Mouse (Mus musculus) limb, embryonic 11.5 days (tissue): ENCODE measurements at regions not wholly inside any gene's neighbourhood (a gene's known extent, or its start where the extent isn't known, plus 50 kb on each side); places are given as distances from the start of the nearest gene placed in this dataset.

ENCODE experiments used
- ATAC-seq: fragments of 200-750 bp; cut with Nextera tagmentation; 2 replicates; pipeline ENCODE4 v1.8.0; 2017; ENCODE audit warnings: low read depth; ENCODE audit not compliant: insufficient number of reproducible peaks, low FRiP score, low TSS enrichment
- DNase-seq: peaks from one replicate; pipeline ENCODE4 v3.0.0-alpha.2; 2015; ENCODE audit warnings: low spot score
- H3K27ac ChIP-seq: fragments of 300-500 bp; sonication (generic); replicated peaks from 2 replicates; pipeline ENCODE4 v1.5.1; 2014; ENCODE audit warnings: low read depth, mild to moderate bottlenecking, low read length
- H3K27me3 ChIP-seq: fragments of 300-500 bp; sonication (generic); 2 replicates; pipeline ENCODE4 v1.6.1; 2014; ENCODE audit warnings: mild to moderate bottlenecking, low read length, mixed read lengths; ENCODE audit not compliant: control insufficient read depth, insufficient read depth
- H3K36me3 ChIP-seq: fragments of 300-500 bp; sonication (generic); 2 replicates; pipeline ENCODE4 v1.6.1; 2014; ENCODE audit warnings: mild to moderate bottlenecking, low read length, moderate library complexity, mixed read lengths; ENCODE audit not compliant: control insufficient read depth, insufficient read depth
- H3K4me1 ChIP-seq: fragments of 300-500 bp; sonication (generic); 2 replicates; pipeline ENCODE4 v1.6.1; 2014; ENCODE audit warnings: low read length, mixed read lengths; ENCODE audit not compliant: control insufficient read depth, insufficient read depth
- H3K4me2 ChIP-seq: fragments of 300-500 bp; sonication (generic); 2 replicates; pipeline ENCODE4 v1.6.1; 2014; ENCODE audit warnings: low read depth, mild to moderate bottlenecking, moderate library complexity; ENCODE audit not compliant: severe bottlenecking
- H3K4me3 ChIP-seq: fragments of 300-500 bp; sonication (generic); 2 replicates; pipeline ENCODE4 v1.5.1; 2014; ENCODE audit warnings: low read depth, low read length
- H3K9ac ChIP-seq: fragments of 300-500 bp; sonication (generic); 2 replicates; pipeline ENCODE4 v1.6.1; 2014; ENCODE audit warnings: mild to moderate bottlenecking, low read length
- H3K9me3 ChIP-seq: fragments of 300-500 bp; sonication (generic); 2 replicates; pipeline ENCODE4 v1.6.1; 2016; ENCODE audit warnings: low read length; ENCODE audit not compliant: control insufficient read depth
- WGBS: fragments of 180-500 bp; shearing (Covaris S2); extraction: QIAGEN DNeasy Blood & Tissue Kit; methylation state at CpG from one replicate; pipeline ENCODE4 v1.1.7; 2014; 5-methylcytosine and 5-hydroxymethylcytosine counted together

DNA sequence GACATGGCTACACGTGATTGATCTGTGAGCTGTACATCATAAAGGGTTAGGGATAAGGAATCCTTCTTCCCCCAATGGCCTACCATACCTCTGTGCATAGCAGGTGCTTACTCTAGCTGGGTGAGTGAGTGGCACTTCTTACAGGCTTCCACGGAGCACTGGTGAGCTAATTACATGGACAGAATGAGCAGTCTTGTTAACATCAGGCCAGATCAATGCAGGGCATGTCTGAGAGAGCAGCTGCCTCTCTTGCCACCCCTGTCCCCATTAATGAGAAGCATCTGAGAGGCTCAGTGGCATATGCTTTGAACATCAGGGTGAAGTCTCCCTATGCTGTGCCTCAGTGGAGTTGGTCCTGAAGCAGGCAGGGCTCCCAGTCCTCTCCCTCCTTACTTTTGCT, 380.7 kb upstream of the Nrp1 start:
- ATAC-seq = no peak

GRCm38 (mm10) chr8:127979180-127980030, 379.0 kb upstream of the Nrp1 start:
- no peaks in the 10 kb centered on the region for H3K4me1 ChIP-seq
- ATAC-seq = no peak

More for the DNA sequence above, 380.7 kb upstream of the Nrp1 start:
- DNase-seq = no peak
- no peak overlapping the region for H3K4me3 ChIP-seq
- H3K36me3 ChIP-seq = no peaks in the 10 kb centered on the region
- H3K9ac ChIP-seq = no peak overlapping the region
- H3K27me3 ChIP-seq = no peaks in the 10 kb centered on the region
- H3K9me3 ChIP-seq = no peaks in the 10 kb centered on the region
- no peak overlapping the region for H3K27ac ChIP-seq
- no peaks in the 10 kb centered on the region for H3K4me1 ChIP-seq
- WGBS = 40% methylated on average over 2 of the region's 2 CpGs
- no peak overlapping the region for H3K4me2 ChIP-seq

DNA sequence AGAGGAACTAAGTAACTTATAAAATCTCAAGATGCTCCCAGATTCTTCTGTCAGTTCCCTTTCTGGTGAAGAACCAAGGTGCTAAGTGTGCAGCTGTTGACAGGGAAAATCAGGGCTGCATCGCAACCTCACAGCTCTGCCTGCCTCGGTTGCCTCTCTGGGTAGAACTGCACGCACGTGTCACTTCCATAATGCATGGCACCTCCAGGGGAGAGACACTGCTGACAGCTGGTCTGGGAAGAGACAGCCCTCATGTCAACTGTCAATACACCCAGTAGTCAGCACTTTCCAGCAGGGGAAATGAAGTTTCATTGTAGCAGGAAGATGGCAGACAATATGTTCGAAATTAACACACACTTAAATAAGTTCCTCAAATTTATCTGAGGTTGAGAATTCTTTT, 376.2 kb upstream of the Nrp1 start:
- no peaks in the 10 kb centered on the region for H3K4me1 ChIP-seq
- DNase-seq = no peak
- H3K4me2 ChIP-seq = no peak overlapping the region
- H3K4me3 ChIP-seq = no peak overlapping the region
- no peak for ATAC-seq
- no peak overlapping the region for H3K9ac ChIP-seq
- H3K9me3 ChIP-seq = no peaks in the 10 kb centered on the region
- no peaks in the 10 kb centered on the region for H3K27me3 ChIP-seq
- H3K36me3 ChIP-seq = no peaks in the 10 kb centered on the region
- H3K27ac ChIP-seq = no peak overlapping the region
- WGBS = 75% methylated on average over 5 of the region's 5 CpGs

More at GRCm38 (mm10) chr8:127979180-127980030, 379.0 kb upstream of the Nrp1 start:
- Histone ChIP-seq H3K9me3 (no peaks in the 10 kb centered on the region), H3K27me3 (no peaks in the 10 kb centered on the region), H3K4me3 (no peak overlapping the region), H3K9ac (no peak overlapping the region), H3K4me2 (no peak overlapping the region), H3K27ac (no peak overlapping the region), H3K36me3 (no peaks in the 10 kb centered on the region)
- 80% methylated on average over 5 of the region's 5 CpGs for WGBS
- DNase-seq = no peak

DNA sequence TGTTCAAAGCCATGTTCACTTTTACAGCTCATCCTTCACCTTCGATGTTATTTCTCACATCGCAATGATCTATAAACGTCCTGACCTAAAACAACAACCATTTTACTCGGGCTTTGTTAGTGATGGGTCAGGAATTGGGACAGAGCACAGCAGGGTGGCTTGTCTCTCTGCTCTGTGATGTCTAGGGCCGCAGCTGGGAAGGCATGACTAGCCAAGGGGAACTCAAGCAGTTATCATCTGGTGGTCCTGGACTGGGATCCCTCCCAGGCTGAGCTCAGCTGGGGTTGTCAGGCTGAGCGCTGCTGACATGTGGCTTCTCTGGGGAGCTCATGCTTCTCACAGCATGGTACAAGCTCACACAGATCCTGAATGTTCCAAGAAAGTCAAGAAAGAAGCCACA, 372.8 kb upstream of the Nrp1 start:
- no peak overlapping the region for H3K4me3 ChIP-seq
- no peak for DNase-seq
- ATAC-seq = no peak
- H3K27me3 ChIP-seq = no peaks in the 10 kb centered on the region
- H3K4me2 ChIP-seq = no peak overlapping the region
- no peaks in the 10 kb centered on the region for H3K4me1 ChIP-seq
- no peaks in the 10 kb centered on the region for H3K36me3 ChIP-seq
- no peaks in the 10 kb centered on the region for H3K9me3 ChIP-seq
- no peak overlapping the region for H3K9ac ChIP-seq
- WGBS = 86% methylated on average over 6 of the region's 6 CpGs
- H3K27ac ChIP-seq = no peak overlapping the region

DNA sequence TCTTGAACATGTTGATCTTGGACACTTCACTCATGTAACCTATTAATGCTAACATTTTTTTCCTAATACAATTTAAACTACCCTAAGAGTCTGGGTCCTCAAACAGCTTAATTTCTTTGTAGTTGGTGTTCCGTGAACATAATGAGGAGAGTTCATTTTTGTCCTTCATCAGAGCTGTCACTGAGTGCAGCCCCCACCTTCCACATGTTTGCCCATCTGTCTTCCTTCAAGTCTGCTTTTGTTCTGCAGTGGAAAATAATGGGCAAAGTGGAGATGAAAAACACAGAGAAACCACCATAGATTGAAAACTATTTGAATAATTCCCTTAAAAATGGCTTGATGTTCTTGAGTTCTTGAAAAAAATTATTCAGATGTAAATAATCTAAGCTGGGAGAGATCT, 369.5 kb upstream of the Nrp1 start:
- Histone ChIP-seq H3K27ac (no peak overlapping the region), H3K4me1 (no peaks in the 10 kb centered on the region), H3K9ac (no peak overlapping the region), H3K4me2 (no peak overlapping the region), H3K4me3 (no peak overlapping the region), H3K9me3 (no peaks in the 10 kb centered on the region), H3K27me3 (no peaks in the 10 kb centered on the region), H3K36me3 (no peaks in the 10 kb centered on the region)
- WGBS = 71% methylated on average over 1 of the region's 1 CpGs
- ATAC-seq = no peak
- no peak for DNase-seq

DNA sequence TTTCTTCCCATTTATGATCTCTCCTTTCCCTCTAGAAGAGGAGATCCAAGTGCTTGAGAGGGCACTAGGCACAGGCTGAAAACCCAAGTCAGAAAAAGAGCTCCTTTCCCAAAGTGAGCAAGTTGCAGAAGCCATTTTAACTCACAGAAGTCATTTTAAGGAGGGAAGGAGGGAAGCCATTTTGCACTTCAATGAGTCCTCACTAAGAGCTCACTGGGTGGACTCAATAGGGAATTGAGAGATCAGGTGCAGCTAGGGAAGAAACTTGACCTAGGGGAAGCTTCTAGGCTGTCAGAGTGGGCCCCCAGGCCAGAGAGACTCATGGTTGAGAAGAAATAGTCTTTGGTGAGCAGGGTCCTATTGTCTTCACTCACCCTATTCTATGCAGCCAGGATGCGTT, 363.5 kb upstream of the Nrp1 start:
- no peak for ATAC-seq
- no peak overlapping the region for H3K4me2 ChIP-seq
- WGBS = 93% methylated on average over 1 of the region's 1 CpGs
- H3K4me1 ChIP-seq = no peaks in the 10 kb centered on the region
- H3K9me3 ChIP-seq = no peaks in the 10 kb centered on the region
- H3K36me3 ChIP-seq = no peaks in the 10 kb centered on the region
- H3K4me3 ChIP-seq = no peak overlapping the region
- no peaks in the 10 kb centered on the region for H3K27me3 ChIP-seq
- H3K27ac ChIP-seq = no peak overlapping the region
- no peak for DNase-seq
- no peak overlapping the region for H3K9ac ChIP-seq

- H3K4me1 ChIP-seq = no peaks in the 10 kb centered on the region
- no peak for DNase-seq
- H3K9ac ChIP-seq = no peak overlapping the region
- no peak for ATAC-seq
- no peaks in the 10 kb centered on the region for H3K9me3 ChIP-seq
- no peak overlapping the region for H3K27ac ChIP-seq
- no peaks in the 10 kb centered on the region for H3K27me3 ChIP-seq
- 83% methylated on average over 1 of the region's 1 CpGs for WGBS
- H3K4me3 ChIP-seq = no peak overlapping the region
- H3K36me3 ChIP-seq = no peaks in the 10 kb centered on the region
- no peak overlapping the region for H3K4me2 ChIP-seq
Measured at GRCm38 (mm10) chr8:127995490-127995889, 362.9 kb upstream of the Nrp1 start.

GRCm38 (mm10) chr8:128002386-128002785, 356.0 kb upstream of the Nrp1 start:
- Histone ChIP-seq H3K27me3 (no peaks in the 10 kb centered on the region), H3K4me3 (no peak overlapping the region), H3K4me2 (no peak overlapping the region), H3K27ac (no peak overlapping the region), H3K9ac (no peak overlapping the region), H3K36me3 (no peaks in the 10 kb centered on the region), H3K9me3 (no peaks in the 10 kb centered on the region), H3K4me1 (peaks cover 7% of the 10 kb centered on the region)
- 42% methylated on average over 2 of the region's 2 CpGs for WGBS
- DNase-seq = no peak
- ATAC-seq = no peak

- WGBS = 89% methylated on average over 1 of the region's 1 CpGs
- H3K4me1 ChIP-seq = peaks cover 7% of the 10 kb centered on the region
- H3K9ac ChIP-seq = no peak overlapping the region
- no peaks in the 10 kb centered on the region for H3K27me3 ChIP-seq
- H3K4me2 ChIP-seq = no peak overlapping the region
- H3K9me3 ChIP-seq = no peaks in the 10 kb centered on the region
- ATAC-seq = no peak
- no peak overlapping the region for H3K27ac ChIP-seq
- no peaks in the 10 kb centered on the region for H3K36me3 ChIP-seq
- H3K4me3 ChIP-seq = no peak overlapping the region
- DNase-seq = no peak
Measured at GRCm38 (mm10) chr8:128002806-128003205, 355.6 kb upstream of the Nrp1 start.
